Mouse (Mus musculus): ENCODE results near the gene 9230113P08Rik.
"Not testable (repeated sequence)": the region's sequence is repeated elsewhere in the genome, so short reads cannot be mapped to it uniquely, and the experiment has no call there.

9230113P08Rik gene

DNA sequence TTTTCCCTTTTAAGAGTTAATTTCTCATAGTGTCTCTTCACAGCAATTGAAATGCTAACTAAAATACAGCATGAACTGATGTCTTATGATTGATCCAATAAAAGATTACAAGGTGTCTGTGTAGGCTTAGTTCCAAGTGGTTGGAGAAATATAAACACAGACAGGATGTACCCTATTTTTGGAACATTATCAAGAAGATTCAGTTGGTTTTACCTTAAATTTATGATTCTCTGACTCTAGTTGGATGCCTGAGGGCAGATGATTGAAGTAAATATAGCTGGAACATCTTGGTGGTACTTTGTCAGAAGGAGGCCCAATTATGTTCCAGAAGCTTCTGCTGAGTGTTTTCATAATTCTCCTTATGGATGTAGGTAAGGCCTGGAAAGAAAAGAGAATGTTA, at the start of gene 9230113P08Rik:
9230113P08Rik (plus strand) TSS at position 301 of the 400 bp plus-strand sequence.
- DNase-seq (ENCODE audit: low read depth, low spot score), result not testable (repeated sequence)

DNA sequence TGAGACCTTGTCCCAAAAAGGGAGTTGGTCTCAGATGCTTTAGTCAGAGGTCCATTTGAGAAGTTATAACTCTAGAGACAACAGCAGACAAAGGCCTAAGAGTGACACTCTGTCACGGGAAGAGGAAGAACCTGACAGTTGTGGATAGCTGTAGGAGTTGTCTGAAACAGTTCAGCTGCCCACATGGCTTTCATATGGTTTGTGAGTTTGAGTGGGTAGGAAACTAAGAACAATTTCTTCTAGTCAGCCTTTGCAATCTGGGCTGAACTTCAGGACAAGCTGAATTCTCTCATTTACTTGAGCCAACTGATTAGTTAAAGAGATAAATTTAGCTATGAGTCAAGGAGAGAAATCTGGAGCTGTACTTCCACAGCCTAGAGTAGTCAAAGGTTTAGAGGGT, 15.1 kb upstream of the 9230113P08Rik start:
- DNase-seq (ENCODE audit: low read depth, low spot score), result not testable (repeated sequence)

GRCm38 (mm10) chr9:35904494-35904893, 3.7 kb upstream of the 9230113P08Rik start:
- DNase-seq (ENCODE audit: low read depth, low spot score), result no peak

GRCm38 (mm10) chr9:35930817-35931216, 22.6 kb downstream of the 9230113P08Rik start:
- no peak for DNase-seq (ENCODE audit: low read depth, low spot score)

All from brain, embryonic 18.5 days (tissue).